Mouse (Mus musculus) erythroblast, adult 5-6 weeks (primary cell): ENCODE results near the gene Cobl. TPM values are rescaled to one million over a fixed set of nuclear protein-coding genes. Genes with fewer than 3 reads are reported as not detected.

ENCODE experiments used
- ATAC-seq: replicated peaks from 2 replicates; pipeline ENCODE4 v1.8.0; 2016; ENCODE audit warnings: moderate number of reproducible peaks, mild to moderate bottlenecking, moderate TSS enrichment, inconsistent platforms; ENCODE audit not compliant: poor library complexity, low FRiP score, severe bottlenecking
- total RNA-seq, 2 experiments: library from RNA; stranded (forward) in 1 of 2; stranded (reverse) in 1 of 2; fragments of 150-400 nt in 1 of 2; fragments of 200-764, 138-1000 nt in 1 of 2; gene quantifications; 2 replicates each; pipeline versions ENCODE4 v1.2.3 to v1.2.4; 2015 to 2017; ENCODE audit warnings: low replicate concordance in 2 of 2

The Cobl gene
- total RNA-seq, 2 experiments from 2014 or later, result not detected

GRCm38 (mm10) chr11:12190417-12190816 lies 274.3 kb downstream of the Cobl start:
- ATAC-seq, result no peak
